Mouse (Mus musculus) heart, embryonic 11.5 days (tissue): Measurements from ENCODE around the gene Olfr689. TPM values are rescaled to one million over a fixed set of nuclear protein-coding genes. Genes with fewer than 3 reads are reported as not detected.
"Not testable (repeated sequence)": the region's sequence is repeated elsewhere in the genome, so short reads cannot be mapped to it uniquely, and the experiment has no call there.

Experiments used
- ATAC-seq: fragments of 200-750 bp; cut with Nextera tagmentation; replicated peaks from 2 replicates; pipeline ENCODE4 v1.8.0; 2017; ENCODE audit warnings: moderate library complexity; ENCODE audit not compliant: insufficient number of reproducible peaks, low FRiP score, low TSS enrichment
- H3K27ac ChIP-seq: fragments of 300-500 bp; sonication (generic); 2 replicates; pipeline ENCODE4 v1.5.1; 2014; ENCODE audit warnings: mild to moderate bottlenecking, low read depth, low read length
- H3K27me3 ChIP-seq: fragments of 300-500 bp; sonication (generic); 2 replicates; pipeline ENCODE4 v1.6.1; 2014; ENCODE audit warnings: mild to moderate bottlenecking, low read length, mixed read lengths; ENCODE audit not compliant: control insufficient read depth, insufficient read depth
- H3K36me3 ChIP-seq: fragments of 300-500 bp; sonication (generic); 2 replicates; pipeline ENCODE4 v1.6.1; 2014; ENCODE audit warnings: mild to moderate bottlenecking, low read length, moderate library complexity, mixed read lengths; ENCODE audit not compliant: control insufficient read depth, insufficient read depth
- H3K4me1 ChIP-seq: fragments of 300-500 bp; sonication (generic); 2 replicates; pipeline ENCODE4 v1.6.1; 2014; ENCODE audit warnings: low read length; ENCODE audit not compliant: control insufficient read depth, insufficient read depth
- H3K4me2 ChIP-seq: fragments of 300-500 bp; sonication (generic); 2 replicates; pipeline ENCODE4 v1.6.1; 2014; ENCODE audit warnings: mild to moderate bottlenecking, moderate library complexity
- H3K4me3 ChIP-seq: fragments of 300-500 bp; sonication (generic); 2 replicates; pipeline ENCODE4 v1.5.1; 2014; ENCODE audit warnings: low read depth, low read length
- H3K9ac ChIP-seq: fragments of 300-500 bp; sonication (generic); 2 replicates; pipeline ENCODE4 v1.6.1; 2014; ENCODE audit warnings: mild to moderate bottlenecking, low read depth, low read length, moderate library complexity
- H3K9me3 ChIP-seq: fragments of 300-500 bp; sonication (generic); replicated peaks from 2 replicates; pipeline ENCODE4 v1.6.1; 2016; ENCODE audit warnings: low read length; ENCODE audit not compliant: control insufficient read depth
- WGBS: fragments of 180-500 bp; shearing (Covaris S2); extraction: QIAGEN DNeasy Blood & Tissue Kit; methylation state at CpG from one replicate; pipeline ENCODE4 v1.1.7; 2014; ENCODE audit not compliant: insufficient replicate concordance; 5-methylcytosine and 5-hydroxymethylcytosine counted together
- polyA plus RNA-seq: library from polyadenylated mRNA; unstranded; fragments of >200 nt; fragmentation: Nextera tagmentation; extraction: Ambion mirVana; gene quantifications from 2 replicates; pipeline ENCODE4 v1.2.1, GENCODE M21; 2014

Olfr689 gene
- polyA plus RNA-seq = not detected in 2 replicates

DNA sequence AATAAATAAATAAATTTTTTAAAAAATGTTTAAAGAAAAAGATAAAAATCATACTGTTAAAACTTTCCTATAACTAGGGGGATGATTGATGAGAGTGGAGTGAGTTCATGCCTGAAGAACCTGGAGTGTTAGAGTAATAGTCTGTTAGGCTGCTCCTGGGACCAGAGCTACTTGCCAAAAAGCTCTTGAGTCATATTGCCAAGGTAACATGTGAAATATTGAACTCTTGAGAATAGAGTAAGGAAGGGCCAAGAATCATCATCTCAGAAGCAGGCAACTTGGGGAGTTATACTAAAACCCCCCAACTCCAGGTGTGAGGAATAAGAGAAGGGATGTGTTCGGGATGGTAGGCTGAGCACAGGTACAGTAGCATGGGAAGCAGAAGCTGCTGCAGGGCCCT is at the start of gene Olfr689:
Gene Olfr689 (plus strand): TSS at position 301 of the 400 bp plus-strand sequence.
- ATAC-seq = no peak
- WGBS = 88% methylated on average over 1 of the region's 1 CpGs
- H3K4me3 ChIP-seq = no peak within 1 kb of the TSS

DNA sequence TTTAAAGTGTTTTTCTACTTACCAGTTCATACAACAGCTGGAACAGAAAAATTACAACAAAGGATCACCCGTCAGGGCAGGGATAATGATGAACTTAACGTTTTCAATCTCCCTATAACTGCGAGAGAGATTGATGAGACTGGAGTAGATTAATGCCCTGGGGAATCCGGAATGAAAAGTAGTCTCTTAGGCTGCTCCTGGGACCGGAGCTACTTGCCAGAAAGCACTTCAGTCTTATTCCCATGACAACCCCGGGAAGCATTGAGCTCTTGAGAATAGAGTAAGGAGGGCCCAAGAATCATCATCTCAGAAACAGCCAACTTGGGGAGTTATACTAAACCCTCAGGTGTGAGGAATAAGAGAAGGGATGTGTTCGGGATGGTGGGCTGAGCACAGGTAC is 38.5 kb upstream of the Olfr689 start:
- no peaks in the 10 kb centered on the region for H3K9me3 ChIP-seq
- no peaks in the 10 kb centered on the region for H3K36me3 ChIP-seq
- H3K4me3 ChIP-seq = no peak overlapping the region
- ATAC-seq = no peak
- 73% methylated on average over 7 of the region's 7 CpGs for WGBS
- H3K27ac ChIP-seq = no peak overlapping the region
- H3K4me2 ChIP-seq = no peak overlapping the region
- H3K9ac ChIP-seq = no peak overlapping the region
- H3K4me1 ChIP-seq = no peaks in the 10 kb centered on the region
- no peaks in the 10 kb centered on the region for H3K27me3 ChIP-seq

More for the DNA sequence above, at the start of gene Olfr689:
- Histone ChIP-seq H3K4me2 (no peak within 1 kb of the TSS), H3K27me3 (no peaks in the 10 kb centered on the region), H3K36me3 (no peaks in the 10 kb centered on the region), H3K9me3 (no peaks in the 10 kb centered on the region), H3K27ac (no peak within 1 kb of the TSS), H3K9ac (no peak within 1 kb of the TSS), H3K4me1 (no peaks in the 10 kb centered on the region)

DNA sequence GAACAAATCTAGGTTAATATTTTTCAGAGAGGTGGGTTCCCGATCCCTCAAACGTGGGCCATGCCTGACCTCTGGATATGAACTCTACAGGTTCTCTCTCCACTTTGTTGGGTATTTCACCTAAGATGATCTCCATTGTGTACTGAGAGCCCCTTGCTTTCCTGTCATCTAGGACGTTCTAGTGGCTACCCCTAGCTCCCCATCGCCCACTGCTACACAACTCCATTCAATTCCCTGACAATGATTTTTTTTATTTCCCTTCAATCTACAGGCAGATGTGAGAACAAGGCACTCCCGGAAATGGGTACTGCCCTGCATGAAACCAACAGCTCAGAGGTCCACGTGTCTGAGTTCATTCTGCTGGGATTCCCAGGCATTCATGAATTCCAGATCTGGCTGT is 23.2 kb upstream of the Olfr689 start, which contains the start of gene Olfr688:
Gene Olfr688 (plus strand): TSS at position 301 of the 400 bp plus-strand sequence.
- Histone ChIP-seq H3K9ac (no peak within 1 kb of the TSS), H3K9me3 (no peaks in the 10 kb centered on the region), H3K4me1 (no peaks in the 10 kb centered on the region), H3K27me3 (no peaks in the 10 kb centered on the region), H3K4me3 (no peak within 1 kb of the TSS), H3K27ac (no peak within 1 kb of the TSS), H3K4me2 (no peak within 1 kb of the TSS), H3K36me3 (no peaks in the 10 kb centered on the region)
- no peak for ATAC-seq
- 74% methylated on average over 6 of the region's 6 CpGs for WGBS

DNA sequence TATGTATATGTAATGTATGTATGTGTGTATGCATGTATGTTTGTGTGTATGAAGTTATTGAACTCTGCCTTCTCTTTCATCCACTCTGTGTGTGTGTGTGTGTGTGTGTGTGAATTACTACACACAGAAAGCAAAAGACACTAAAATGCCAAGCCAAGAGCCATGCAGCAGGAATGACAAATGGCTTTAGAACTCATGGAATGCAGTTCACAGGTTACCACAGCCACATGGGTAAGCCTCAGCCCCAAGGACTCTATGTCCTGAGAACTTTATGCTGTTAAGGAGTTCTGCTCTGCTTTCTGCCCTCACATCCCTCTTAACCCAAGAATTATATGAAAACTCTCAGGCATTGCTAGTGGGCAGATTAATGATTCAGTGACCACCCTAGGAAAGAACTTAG is 20.9 kb upstream of the Olfr689 start:
- no peak overlapping the region for H3K4me2 ChIP-seq
- H3K4me1 ChIP-seq = no peaks in the 10 kb centered on the region
- no peak overlapping the region for H3K9ac ChIP-seq
- ATAC-seq = no peak
- no peaks in the 10 kb centered on the region for H3K9me3 ChIP-seq
- no peaks in the 10 kb centered on the region for H3K27me3 ChIP-seq
- H3K27ac ChIP-seq = no peak overlapping the region
- no peaks in the 10 kb centered on the region for H3K36me3 ChIP-seq
- H3K4me3 ChIP-seq = no peak overlapping the region

DNA sequence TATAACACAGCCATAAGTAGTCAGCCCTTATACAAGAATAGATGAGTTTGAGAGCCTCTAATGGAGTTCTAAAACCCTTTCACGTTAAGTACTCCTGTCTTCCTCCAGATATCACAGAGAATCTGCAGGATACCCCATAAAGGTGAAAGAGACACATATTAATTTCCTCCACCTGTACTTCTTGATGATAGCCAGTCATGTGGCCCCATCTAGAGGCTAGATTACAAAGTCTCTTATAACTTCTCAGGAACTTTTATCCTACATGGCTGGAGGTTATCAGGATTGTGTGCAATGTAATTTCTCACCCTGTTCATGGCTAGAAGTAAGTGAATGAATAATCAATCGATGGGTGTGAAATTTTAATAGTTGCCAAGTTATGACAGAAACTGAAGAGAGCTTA is 14.3 kb downstream of the Olfr689 start:
- no peak for ATAC-seq
- no peak overlapping the region for H3K4me2 ChIP-seq

DNA sequence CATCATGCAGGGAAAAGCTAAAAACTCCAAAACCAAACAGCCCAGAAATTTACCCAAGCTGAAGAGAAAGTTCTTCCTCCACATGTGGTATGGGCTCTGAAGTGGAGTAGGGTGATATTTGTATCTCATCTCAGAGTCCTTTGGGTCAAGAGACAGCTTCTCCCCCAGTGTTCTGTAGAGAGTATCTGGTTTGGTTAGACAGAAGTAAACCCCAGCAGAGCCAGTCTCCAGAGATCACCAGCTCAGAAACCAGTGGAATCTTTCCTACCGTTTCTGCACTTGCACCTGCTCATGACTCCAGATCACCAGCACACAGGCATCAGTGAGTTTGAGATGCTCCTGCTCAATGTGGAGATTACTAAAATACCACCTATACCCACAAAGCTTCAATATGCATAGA is 23.0 kb downstream of the Olfr689 start, which contains the start of gene Olfr690:
Gene Olfr690 (minus strand): TSS at position 101 of the 400 bp plus-strand sequence.
- WGBS = 79% methylated on average over 1 of the region's 1 CpGs
- H3K4me1 ChIP-seq = no peaks in the 10 kb centered on the region

More for the DNA sequence above, 14.3 kb downstream of the Olfr689 start:
- H3K9ac ChIP-seq = no peak overlapping the region
- H3K4me1 ChIP-seq = no peaks in the 10 kb centered on the region
- no peak overlapping the region for H3K27ac ChIP-seq
- no peaks in the 10 kb centered on the region for H3K36me3 ChIP-seq
- 64% methylated on average over 2 of the region's 2 CpGs for WGBS
- no peaks in the 10 kb centered on the region for H3K27me3 ChIP-seq
- no peaks in the 10 kb centered on the region for H3K9me3 ChIP-seq
- H3K4me3 ChIP-seq = no peak overlapping the region

DNA sequence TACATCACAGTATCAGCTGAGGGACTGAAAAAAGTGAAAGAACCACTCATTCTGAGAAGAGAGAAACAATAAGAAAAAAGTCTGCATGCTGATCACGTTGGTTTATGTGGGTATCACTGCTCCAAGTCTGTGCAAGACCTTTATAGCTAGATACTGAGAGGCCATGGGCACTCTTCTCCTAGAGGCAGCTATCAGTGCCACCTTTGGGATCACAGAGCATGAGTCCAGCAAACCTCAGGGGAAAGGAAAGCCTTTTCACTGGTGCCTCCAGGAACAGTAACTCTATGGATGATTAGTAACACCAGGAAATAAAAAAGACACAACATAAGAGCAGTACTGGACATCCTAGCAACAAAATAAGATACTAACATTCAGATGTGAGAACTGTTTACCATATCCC is 31.2 kb downstream of the Olfr689 start, which contains the start of gene Olfr691:
Gene Olfr691 (minus strand): TSS at position 101 of the 400 bp plus-strand sequence.
- WGBS = 34% methylated on average over 1 of the region's 1 CpGs
- Histone ChIP-seq H3K9ac (no peak within 1 kb of the TSS), H3K4me1 (no peaks in the 10 kb centered on the region), H3K4me2 (no peak within 1 kb of the TSS), H3K36me3 (no peaks in the 10 kb centered on the region), H3K9me3 (no peaks in the 10 kb centered on the region), H3K27ac (no peak within 1 kb of the TSS), H3K27me3 (no peaks in the 10 kb centered on the region), H3K4me3 (no peak within 1 kb of the TSS)
- ATAC-seq = no peak

More for the DNA sequence above, 23.0 kb downstream of the Olfr689 start, which contains the start of gene Olfr690:
- ATAC-seq = no peak
- Histone ChIP-seq H3K4me3 (no peak within 1 kb of the TSS), H3K27ac (no peak within 1 kb of the TSS), H3K9ac (no peak within 1 kb of the TSS), H3K9me3 (no peaks in the 10 kb centered on the region), H3K27me3 (no peaks in the 10 kb centered on the region), H3K4me2 (no peak within 1 kb of the TSS), H3K36me3 (no peaks in the 10 kb centered on the region)

DNA sequence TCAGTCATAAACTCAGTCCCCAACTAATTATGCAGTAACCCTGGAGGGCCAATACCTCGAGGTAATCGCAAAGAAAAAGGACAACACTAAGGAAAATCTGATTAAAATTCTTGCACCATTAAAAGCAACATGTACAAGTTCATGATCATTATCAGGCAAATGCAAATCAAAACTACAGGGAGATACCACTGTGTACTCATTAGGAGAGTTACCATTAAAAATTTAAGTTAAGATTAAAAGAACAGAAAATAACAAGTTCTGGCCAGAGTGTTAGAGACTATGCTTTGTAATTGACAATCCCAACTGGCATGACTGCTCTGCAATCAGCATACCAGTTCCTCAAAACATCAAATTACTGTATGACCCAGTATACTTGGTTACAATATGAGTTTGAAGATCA is 31.8 kb downstream of the Olfr689 start:
- ATAC-seq = no peak
- Histone ChIP-seq H3K9me3 (no peaks in the 10 kb centered on the region), H3K27me3 (no peaks in the 10 kb centered on the region), H3K36me3 (no peaks in the 10 kb centered on the region), H3K4me3 (no peak overlapping the region), H3K27ac (no peak overlapping the region), H3K4me2 (no peak overlapping the region), H3K4me1 (no peaks in the 10 kb centered on the region), H3K9ac (no peak overlapping the region)
- 72% methylated on average over 2 of the region's 2 CpGs for WGBS

DNA sequence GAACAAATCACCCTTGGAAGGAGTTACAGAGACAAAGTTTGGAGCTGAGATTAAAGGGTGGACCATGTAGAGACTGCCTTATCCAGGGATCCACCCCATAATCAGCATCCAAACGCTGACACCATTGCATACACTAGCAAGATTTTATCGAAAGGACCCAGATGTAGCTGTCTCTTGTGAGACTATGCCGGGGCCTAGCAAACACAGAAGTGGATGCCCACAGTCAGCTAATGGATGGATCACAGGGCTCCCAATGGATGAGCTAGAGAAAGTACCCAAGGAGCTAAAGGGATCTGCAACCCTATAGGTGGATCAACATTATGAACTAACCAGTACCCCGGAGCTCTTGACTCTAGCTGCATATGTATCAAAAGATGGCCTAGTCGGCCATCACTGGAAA is 45.1 kb downstream of the Olfr689 start:
- H3K4me2 ChIP-seq, H3K4me1 ChIP-seq, H3K9ac ChIP-seq, H3K9me3 ChIP-seq, H3K36me3 ChIP-seq, H3K4me3 ChIP-seq, H3K27me3 ChIP-seq, H3K27ac ChIP-seq, ATAC-seq: not testable (repeated sequence)
- no CpG with 5 or more reads among the region's 5 CpGs for WGBS
